Mouse (Mus musculus) activated CD4-positive, CD25-positive, alpha-beta regulatory T cell (primary cell): ENCODE results near the gene Thoc2. TPM values are rescaled to one million over a fixed set of nuclear protein-coding genes. Genes with fewer than 3 reads are reported as not detected.

Experiments used
- polyA plus RNA-seq, 2 experiments: library from polyadenylated mRNA; unstranded; fragments of 100-300 nt; shearing (Covaris generic); gene quantifications; one replicate each; pipeline ENCODE4 v1.2.1; 2017

Thoc2 gene
- polyA plus RNA-seq, result 100 to 1,000 TPM; 126 to 134 TPM

GRCm38 (mm10) chrX:41920574-41920973, at the start of gene Thoc2:
Thoc2 (minus strand) TSS chrX:41920674.

Other genes starting within 250 kb of the Thoc2 start
- gene Xiap, start 139.0 kb upstream of the Thoc2 start, polyA plus RNA-seq, result 10 to 100 TPM; 11.6 to 13.5 TPM
- 10 to 100 TPM; 60.5 to 70.6 TPM for gene Stag2, start 228.6 kb upstream of the Thoc2 start, polyA plus RNA-seq